Mouse (Mus musculus): ENCODE data around the gene Ap2a2.
"Not testable (repeated sequence)": the region's sequence is repeated elsewhere in the genome, so short reads cannot be mapped to it uniquely, and the experiment has no call there.

Ap2a2 gene

DNA sequence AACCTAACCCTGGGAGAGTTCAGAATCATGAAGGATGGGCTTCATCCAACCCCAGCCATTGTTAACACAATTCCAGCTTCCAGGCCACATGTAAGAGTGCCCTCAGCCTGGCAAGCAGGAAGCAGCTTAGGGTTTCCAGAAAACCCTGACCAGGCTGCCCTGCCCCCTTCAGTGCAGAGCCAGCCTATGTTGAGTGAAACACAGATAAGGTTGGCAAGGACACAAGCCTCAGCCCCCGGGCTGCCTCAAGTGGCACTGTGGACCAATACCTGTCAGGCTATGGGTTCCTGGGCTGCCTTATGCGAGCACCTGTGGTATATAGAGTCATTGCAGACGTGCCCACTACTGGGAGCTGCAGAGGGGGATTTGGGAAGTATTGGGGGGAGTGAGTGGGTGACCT is 99.5 kb downstream of the Ap2a2 start:
- CTCF ChIA-PET, result interaction anchor here (0.7 kb wide), 1 partner anchor 24 kb away, joined by 15 read pairs; no protein-coding TSS in a partner anchor

DNA sequence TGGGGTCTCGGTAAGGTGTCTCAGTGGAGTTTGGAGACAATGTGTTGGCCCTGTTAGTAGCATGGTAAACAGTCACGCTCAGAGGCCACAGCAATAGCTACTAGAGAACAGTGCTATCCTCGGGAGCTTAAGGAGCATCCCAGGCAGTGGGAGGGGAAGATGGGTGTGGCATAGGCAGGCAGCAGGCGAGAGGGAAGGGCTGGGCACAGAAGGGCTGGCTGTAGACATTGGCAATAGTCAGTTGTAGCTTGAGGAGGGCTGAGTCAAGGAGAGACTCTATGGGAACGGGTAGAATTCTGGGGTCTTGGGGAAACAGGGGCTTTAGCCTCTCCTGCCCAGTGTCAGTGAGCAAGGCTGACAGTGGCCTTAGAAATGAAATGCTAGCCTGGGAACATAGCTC is 100.2 kb downstream of the Ap2a2 start:
- CTCF ChIA-PET, result no interaction called here

GRCm38 (mm10) chr7:141666190-141666589 is 104.2 kb downstream of the Ap2a2 start:
- CTCF ChIA-PET, result no interaction called here

DNA sequence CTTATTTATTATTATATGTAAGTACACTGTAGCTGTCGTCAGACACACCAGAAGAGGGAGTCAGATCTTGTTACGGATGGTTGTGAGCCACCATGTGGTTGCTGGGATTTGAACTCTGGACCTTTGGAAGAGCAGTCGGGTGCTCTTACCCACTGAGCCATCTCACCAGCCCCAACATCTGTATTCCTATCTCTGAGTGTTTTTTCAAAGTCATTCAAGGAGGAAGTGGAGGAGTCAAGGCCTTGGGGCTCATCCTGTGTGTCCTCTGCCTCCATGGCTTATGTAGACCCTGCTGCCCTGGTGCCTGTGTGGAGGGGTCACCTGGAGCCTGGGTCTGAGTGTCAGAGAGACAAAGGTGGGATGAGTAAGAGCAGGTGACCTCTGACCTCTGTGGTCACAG is 107.1 kb downstream of the Ap2a2 start:
- CTCF ChIA-PET, result not testable (repeated sequence)

DNA sequence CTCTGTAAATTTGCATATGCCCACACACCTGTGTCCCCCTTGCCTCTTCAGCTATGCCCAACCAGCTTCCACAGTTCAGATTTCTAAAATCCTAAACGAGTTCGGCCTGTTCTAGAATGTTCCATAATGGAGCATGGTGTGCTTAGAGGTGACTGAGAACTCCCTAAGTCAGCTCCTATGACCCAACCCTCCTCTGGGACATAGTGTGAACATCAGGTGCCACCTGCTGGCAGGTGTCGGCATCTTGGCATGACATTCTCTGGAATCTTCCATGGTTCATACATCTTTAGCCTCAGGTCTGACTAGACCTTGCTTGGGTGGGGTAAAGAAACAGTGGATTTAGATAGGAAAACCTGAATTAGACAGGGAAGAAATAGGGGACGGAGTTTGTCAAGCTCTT is 109.0 kb downstream of the Ap2a2 start:
- CTCF ChIA-PET, result interaction anchor here (0.9 kb wide), 1 partner anchor 141 kb away, joined by 3 read pairs; no protein-coding TSS in a partner anchor

- CTCF ChIA-PET, result interaction anchor here (0.9 kb wide), 1 partner anchor 142 kb away, joined by 3 read pairs; no protein-coding TSS in a partner anchor
These were observed 109.8 kb downstream of the Ap2a2 start for GRCm38 (mm10) chr7:141671626-141672291.

GRCm38 (mm10) chr7:141678922-141679321 is 116.9 kb downstream of the Ap2a2 start:
- CTCF ChIA-PET, result no interaction called here
